ENCODE assay signal across 9 mouse cellular contexts in the genomic region with DNA sequence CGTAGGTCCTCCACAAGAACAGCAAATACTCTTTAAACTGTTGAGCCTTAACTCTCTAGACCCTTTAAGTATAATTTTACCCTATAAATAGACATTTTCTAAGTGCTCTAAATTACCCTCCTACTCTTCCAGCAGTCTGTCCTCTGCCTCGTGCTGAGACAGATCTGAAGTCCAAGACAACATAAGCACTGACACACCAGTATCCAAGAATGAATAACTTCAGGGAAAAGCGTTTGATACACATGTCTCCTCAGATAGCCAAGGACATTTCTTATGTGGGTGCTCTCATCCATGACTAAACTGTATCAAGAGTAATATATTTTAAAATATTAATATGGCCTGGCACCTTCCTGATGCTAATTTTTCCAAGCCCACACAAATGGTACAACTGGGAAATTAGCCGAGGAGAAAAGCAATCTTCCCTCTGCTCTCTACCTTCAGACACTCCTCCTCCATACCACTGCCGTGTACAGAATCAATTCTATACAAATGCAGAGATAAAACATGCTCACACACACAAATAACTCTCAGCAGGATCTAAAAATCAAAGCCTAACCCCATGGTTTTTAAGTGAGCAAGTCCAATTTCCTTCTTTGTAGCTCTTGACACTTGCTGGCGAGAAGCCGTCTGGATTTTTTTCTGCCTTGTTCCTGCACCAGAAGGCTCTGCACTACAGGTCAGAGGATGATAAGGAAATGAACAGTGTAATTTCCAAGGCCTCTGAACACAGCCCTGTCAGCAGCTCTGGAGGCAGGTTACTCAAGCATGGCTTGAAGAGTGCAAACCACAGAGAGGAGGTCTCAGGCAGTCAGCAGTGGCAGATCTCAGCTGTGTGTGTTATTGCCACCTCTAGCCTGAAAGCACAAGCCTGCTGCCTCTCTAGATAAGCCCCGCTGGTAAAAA. TPM values are rescaled to one million over a fixed set of nuclear protein-coding genes. Genes with fewer than 3 reads are reported as not detected.
A peak's percentile ranks its signal among the peaks of the same experiment; 100 is the strongest.
DNase-seq lines count a peak whose midpoint lies in the region; ATAC-seq and TF ChIP-seq lines count a peak whose summit lies in the region.
"Had no signal": no experiment of that assay in that cellular context is flagged by ENCODE, and none has a peak within 500 bp of the region (broad histone marks: within the 10 kb centered on the region; RNA-seq: fewer than 3 reads in every experiment).

No protein-coding gene starts in this region.

- no peak overlapping the region for H3K9ac ChIP-seq in forebrain, embryonic 15.5 days (replicated peaks)
- no peak overlapping the region for H3K9ac ChIP-seq in hindbrain, embryonic 16.5 days (ENCODE audit: low read depth, low read length)
- H3K9ac ChIP-seq in liver, postnatal 0 days (replicated peaks) = no peak overlapping the region
- H3K9ac ChIP-seq: limb, embryonic 12.5 days had no signal

- peaks cover 82% of the 10 kb centered on the region for H3K4me1 ChIP-seq in G1E (ENCODE audit: insufficient read depth, low read depth, low read length)
- H3K4me1 ChIP-seq in forebrain, embryonic 15.5 days = peaks cover 51% of the 10 kb centered on the region
- peaks cover 38% of the 10 kb centered on the region for H3K4me1 ChIP-seq in hindbrain, embryonic 16.5 days (ENCODE audit: control insufficient read depth, insufficient read depth, low read depth, low read length)
- peaks cover 34% of the 10 kb centered on the region for H3K4me1 ChIP-seq in liver, postnatal 0 days (ENCODE audit: insufficient read depth)

- no peak for TF ChIP-seq CTCF in G1E (IDR thresholded peaks at IDR 0.05; ENCODE audit: low read depth, low read length)
- no peak for TF ChIP-seq CTCF in liver, postnatal 0 days (IDR thresholded peaks at IDR 0.05; ENCODE audit: low read depth)

- H3K9me3 ChIP-seq in G1E (replicated peaks) = no peaks in the 10 kb centered on the region
- no peaks in the 10 kb centered on the region for H3K9me3 ChIP-seq in forebrain, embryonic 15.5 days
- H3K9me3 ChIP-seq in hindbrain, embryonic 16.5 days (ENCODE audit: control insufficient read depth, low read length) = no peaks in the 10 kb centered on the region
- H3K9me3 ChIP-seq in liver, postnatal 0 days (ENCODE audit: low read length) = no peaks in the 10 kb centered on the region
- H3K9me3 ChIP-seq: limb, embryonic 12.5 days had no signal

- TF ChIP-seq EP300 in liver, postnatal 0 days (IDR thresholded peaks at IDR 0.05; ENCODE audit: low read depth) = no peak

- no peak overlapping the region; the same call in 1 of the 2 replicates for H3K4me3 ChIP-seq in G1E (ENCODE audit: low read depth, low read length)
- no peak overlapping the region for H3K4me3 ChIP-seq in forebrain, embryonic 15.5 days
- H3K4me3 ChIP-seq in hindbrain, embryonic 16.5 days (ENCODE audit: low read length) = no peak overlapping the region
- H3K4me3 ChIP-seq in liver, postnatal 0 days (ENCODE audit: low read depth, low read length) = no peak overlapping the region
- H3K4me3 ChIP-seq: limb, embryonic 12.5 days had no signal

- DNase-seq in G1E (ENCODE audit: low spot score) = peak; percentile 57
- peak; percentile 52 for DNase-seq in adrenal gland, postnatal 10 days
- peak; percentile 21 for DNase-seq in liver, postnatal 0 days
- peak; percentile 25 for DNase-seq in ovary, postnatal 36 days (ENCODE audit: low spot score)
- DNase-seq in right cerebral cortex, adult 2 months (ENCODE audit: low spot score in 2 of 2) = no peak
- no peak for DNase-seq in frontal cortex, postnatal 14 days (ENCODE audit: low spot score in 2 of 2)

- H3K27ac ChIP-seq in forebrain, embryonic 15.5 days (replicated peaks) = peak overlapping the region; percentile 72
- H3K27ac ChIP-seq in hindbrain, embryonic 16.5 days (ENCODE audit: low read depth, low read length) = peak overlapping the region; percentile 68
- peak overlapping the region; percentile 73 for H3K27ac ChIP-seq in liver, postnatal 0 days (ENCODE audit: low read depth)
- H3K27ac ChIP-seq: limb, embryonic 12.5 days had no signal

- WGBS in forebrain, embryonic 15.5 days = 44% methylated on average over 8 of the region's 8 CpGs
- 23% methylated on average over 8 of the region's 8 CpGs for WGBS in hindbrain, embryonic 16.5 days
- 37% methylated on average over 8 of the region's 8 CpGs for WGBS in liver, postnatal 0 days (ENCODE audit: insufficient replicate concordance)

- H3K36me3 ChIP-seq in G1E (replicated peaks) = peaks cover 37% of the 10 kb centered on the region
- no peaks in the 10 kb centered on the region for H3K36me3 ChIP-seq in forebrain, embryonic 15.5 days
- no peaks in the 10 kb centered on the region for H3K36me3 ChIP-seq in hindbrain, embryonic 16.5 days (ENCODE audit: control insufficient read depth, insufficient read depth, low read length)
- H3K36me3 ChIP-seq in liver, postnatal 0 days (replicated peaks; ENCODE audit: insufficient read depth, low read length) = 0 out of 2 replicates have a peak, but pooled peaks cover 3% of the 10 kb centered on the region
- H3K36me3 ChIP-seq: limb, embryonic 12.5 days had no signal

- ATAC-seq in G1E (ENCODE audit: extremely low read depth, insufficient number of reproducible peaks, low FRiP score, poor library complexity, severe bottlenecking) = peak; percentile 92
- 0 out of 2 replicates have a peak, but pooled peaks have one; percentile 64 for ATAC-seq in forebrain, embryonic 15.5 days (replicated peaks)
- peak; percentile 91 for ATAC-seq in hindbrain, embryonic 16.5 days
- peak; percentile 74 for ATAC-seq in liver, postnatal 0 days

- no peaks in the 10 kb centered on the region for H3K27me3 ChIP-seq in G1E (ENCODE audit: insufficient read depth, low read length)
- no peaks in the 10 kb centered on the region for H3K27me3 ChIP-seq in forebrain, embryonic 15.5 days
- H3K27me3 ChIP-seq in hindbrain, embryonic 16.5 days (replicated peaks; ENCODE audit: control insufficient read depth, insufficient read depth, low read length) = no peaks in the 10 kb centered on the region
- H3K27me3 ChIP-seq in liver, postnatal 0 days (ENCODE audit: insufficient read depth, low read length) = no peaks in the 10 kb centered on the region
- H3K27me3 ChIP-seq: limb, embryonic 12.5 days had no signal

- no peak overlapping the region for H3K4me2 ChIP-seq in forebrain, embryonic 15.5 days (replicated peaks)
- no peak overlapping the region for H3K4me2 ChIP-seq in hindbrain, embryonic 16.5 days (ENCODE audit: low read length)
- H3K4me2 ChIP-seq in liver, postnatal 0 days (ENCODE audit: low read depth, low read length) = peak overlapping the region; percentile 28
- H3K4me2 ChIP-seq: limb, embryonic 12.5 days had no signal

RNA-seq across cellular contexts. Expression of a gene that starts 40.2 kb away (rescaled TPM):
- total RNA-seq in G1E (2014; fragmentation: Nextera tagmentation) = 60.3 and 69.2 TPM in 2 replicates
- total RNA-seq in G1E (2017) = 2.6 and 4.0 TPM in 2 replicates
- 62.3 and 83.9 TPM in 2 replicates for polyA plus RNA-seq in G1E (2012)
- 10 to 100 TPM; 30.4 to 36.1 TPM for total RNA-seq in adrenal gland, postnatal 10 days (2021)
- 8.9 and 10.1 TPM in 2 replicates for polyA plus RNA-seq in forebrain, embryonic 15.5 days (2015; fragmentation: Nextera tagmentation; extraction: Ambion mirVana)
- 5.0 and 5.4 TPM in 2 replicates for polyA plus RNA-seq in hindbrain, embryonic 16.5 days (2015; fragmentation: Nextera tagmentation; extraction: Ambion mirVana)
- polyA plus RNA-seq in liver, postnatal 0 days (2015; fragmentation: Nextera tagmentation; extraction: Ambion mirVana) = 2.0 and 2.8 TPM in 2 replicates

Comparison
In these comparisons a context has a peak if more than half of its experiments do, and no peak if none do; other contexts are left out.
1. DNase-seq: peak in G1E (single experiment), adrenal gland, postnatal 10 days (single experiment), liver, postnatal 0 days (single experiment) and ovary, postnatal 36 days (single experiment); none in right cerebral cortex, adult 2 months (0 of 2) and frontal cortex, postnatal 14 days (0 of 2).
2. Peak in every context shown above with its lines, with median percentiles within 50 percentile points of each other: ATAC-seq and H3K27ac ChIP-seq.